Mouse (Mus musculus) brain, embryonic 18.5 days (tissue): Measurements from ENCODE around the gene Ldhc.

Experiments
- DNase-seq: peaks from one replicate; pipeline ENCODE4 v3.0.0-alpha.2; 2012; ENCODE audit warnings: low read depth, low spot score

The Ldhc gene

DNA sequence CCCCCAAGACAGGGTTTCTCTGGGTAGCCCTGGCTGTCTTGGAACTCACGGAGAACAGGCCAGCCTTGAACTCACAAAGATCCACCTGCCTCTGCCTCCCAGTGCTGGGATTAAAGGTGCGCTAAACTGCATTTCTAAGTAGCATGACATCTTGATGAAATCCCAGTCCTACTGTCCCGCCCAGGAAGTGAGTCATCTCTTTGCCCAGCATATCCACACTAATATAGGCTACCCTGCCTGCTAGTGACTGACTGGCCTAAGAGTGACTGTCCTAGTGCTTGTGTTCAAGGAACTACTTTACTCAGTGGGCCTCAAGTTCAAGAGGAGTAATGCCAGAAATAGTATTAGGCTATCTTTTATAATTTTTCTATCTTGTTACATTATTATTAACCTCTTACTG lies 55.4 kb downstream of the Ldhc start:
- no peak for DNase-seq

DNA sequence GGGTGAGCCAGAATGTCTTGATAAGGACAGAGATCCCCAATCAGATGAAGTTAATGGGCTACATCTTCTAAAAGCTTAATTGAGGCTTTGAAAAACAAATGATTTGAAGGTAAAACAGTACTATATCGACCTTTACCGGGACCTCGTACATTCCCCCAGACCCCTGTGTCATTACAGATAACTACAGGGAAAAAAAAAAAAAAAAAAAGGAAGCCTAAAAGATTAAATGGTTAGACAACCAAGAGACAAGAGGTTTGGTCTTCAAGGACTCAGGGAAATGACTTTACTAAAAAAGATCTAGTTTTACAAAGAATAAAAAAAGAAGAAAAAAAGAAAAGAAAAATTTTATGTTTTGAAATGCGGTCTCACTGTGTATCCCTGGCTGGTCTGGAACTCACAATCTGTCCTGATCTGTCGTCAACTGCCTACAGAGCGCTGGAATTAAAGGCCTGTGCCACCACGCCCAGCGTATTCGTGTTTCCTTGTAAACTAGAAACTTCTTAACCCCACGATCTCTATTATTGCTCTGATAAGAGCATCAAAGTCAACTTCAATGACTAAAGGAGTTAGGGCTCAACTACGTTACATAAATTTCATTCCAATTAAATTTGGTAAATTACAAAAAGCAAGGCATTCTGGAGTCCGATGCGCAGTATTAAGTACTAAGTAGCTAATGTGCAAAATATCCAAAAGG lies 57.8 kb downstream of the Ldhc start:
- DNase-seq = no peak

DNA sequence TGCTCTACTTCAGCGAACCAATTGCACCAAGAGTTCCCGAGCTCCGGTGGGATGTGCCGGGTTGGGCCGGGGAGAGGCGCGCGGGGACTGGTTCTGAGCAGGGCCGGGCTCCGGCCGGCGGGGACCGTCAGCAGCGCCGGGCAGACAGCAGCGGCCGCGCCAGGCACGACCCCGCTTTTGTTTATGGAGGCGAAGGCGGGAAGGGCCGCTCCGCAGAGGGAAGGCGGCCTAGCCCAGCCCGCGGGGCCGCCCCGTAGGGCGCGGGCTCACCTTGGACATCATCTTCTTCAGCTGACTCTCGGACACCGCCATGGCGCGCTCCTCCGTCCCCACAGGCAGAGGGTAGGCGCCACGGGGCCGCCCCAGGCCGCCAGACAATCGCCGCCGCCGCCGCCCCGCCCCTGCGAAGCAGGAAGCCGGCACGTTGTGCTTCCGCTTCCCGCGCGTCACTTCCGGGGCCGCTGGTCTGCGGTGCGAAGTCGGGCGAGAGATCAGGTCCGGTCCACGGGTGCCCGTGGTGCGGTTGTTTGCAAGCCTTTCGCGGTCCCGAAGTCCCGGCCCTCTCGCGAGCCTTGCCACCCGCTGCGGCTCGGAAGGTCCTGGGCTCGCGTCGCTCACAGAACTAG lies 58.7 kb downstream of the Ldhc start, which contains the start of gene Tsg101:
Gene Tsg101 (minus strand): TSS at position 419 of the 626 bp plus-strand sequence.
- DNase-seq = peak; percentile 56

DNA sequence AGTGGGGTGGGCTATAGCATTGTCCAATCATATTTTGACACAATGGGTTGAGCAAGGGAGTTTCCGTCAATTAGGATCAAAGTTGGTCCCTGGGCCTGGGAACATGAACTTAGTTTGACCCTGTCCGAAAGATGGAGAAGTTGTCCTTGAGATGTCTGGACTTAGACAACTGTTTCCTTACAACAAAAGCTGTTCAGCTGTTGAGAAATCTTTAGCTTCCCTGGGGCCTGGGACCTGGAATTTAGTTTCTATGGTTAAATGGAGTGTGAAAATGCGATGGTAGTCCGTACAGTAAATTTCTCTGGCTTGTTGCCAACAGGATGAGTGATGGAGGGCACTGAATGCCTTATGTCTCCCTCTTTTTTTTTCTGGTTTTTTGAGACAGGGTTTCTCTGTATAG lies 61.1 kb downstream of the Ldhc start:
- DNase-seq = no peak
